Mouse (Mus musculus) layer of hippocampus, postnatal 10 days (tissue): ENCODE measurements around the gene Actr3. TPM values are rescaled to one million over a fixed set of nuclear protein-coding genes. Genes with fewer than 3 reads are reported as not detected.
A peak's percentile ranks its signal among the peaks of the same experiment; 100 is the strongest.

Source experiments
- DNase-seq, 2 experiments: peaks; one replicate each; pipeline ENCODE4 v3.0.0; 2021; ENCODE audit warnings: low spot score in 2 of 2
- long read RNA-seq: library from polyadenylated mRNA; stranded (forward); transcript quantifications from one replicate; pipeline ENCODE4 v2.0.0, GENCODE M21; 2023
- total RNA-seq, 2 experiments: library from RNA; stranded (reverse); gene quantifications; 2 replicates each; pipeline ENCODE4 v1.2.3; 2021

Actr3 gene
- 100 to 1,000 TPM; 307 to 309 TPM for total RNA-seq
- long read RNA-seq, transcript Actr3-202 (12 exons, 2,565 nt), result major isoform, 232 of 287 reads
- long read RNA-seq, transcript Actr3-201 (13 exons, 2,554 nt), result minor isoform, 16 of 287 reads
- long read RNA-seq, partial matches to known transcripts, result 11 of 287 reads
- long read RNA-seq, other reads (novel, unspliced or antisense), result 28 of 287 reads

GRCm38 (mm10) chr1:125435369-125436135 lies at the start of gene Actr3:
Gene Actr3 (minus strand): TSS chr1:125435727.
- peak; percentile 99 to 100 for DNase-seq

GRCm38 (mm10) chr1:125482459-125483287 lies 47.1 kb upstream of the Actr3 start:
- DNase-seq, result no peak

- DNase-seq, result no peak
These were observed 46.3 kb upstream of the Actr3 start for GRCm38 (mm10) chr1:125481842-125482241.

GRCm38 (mm10) chr1:125478588-125478987 lies 43.1 kb upstream of the Actr3 start:
- DNase-seq, result no peak

- DNase-seq, result no peak
These were observed 40.6 kb upstream of the Actr3 start for GRCm38 (mm10) chr1:125475961-125476682.

- no peak for DNase-seq
These were observed 38.3 kb upstream of the Actr3 start for GRCm38 (mm10) chr1:125473866-125474265.

GRCm38 (mm10) chr1:125473126-125473666 lies 37.7 kb upstream of the Actr3 start:
- DNase-seq, result no peak

- DNase-seq, result no peak
These were observed 35.5 kb upstream of the Actr3 start for GRCm38 (mm10) chr1:125470805-125471648.

GRCm38 (mm10) chr1:125467936-125468335 lies 32.4 kb upstream of the Actr3 start:
- no peak for DNase-seq

GRCm38 (mm10) chr1:125466621-125467257 lies 31.2 kb upstream of the Actr3 start:
- no peak for DNase-seq

- DNase-seq, result no peak
These were observed 28.5 kb upstream of the Actr3 start for GRCm38 (mm10) chr1:125464011-125464410.

GRCm38 (mm10) chr1:125463349-125463748 lies 27.8 kb upstream of the Actr3 start:
- no peak for DNase-seq

- DNase-seq, result no peak
These were observed 27.4 kb upstream of the Actr3 start for GRCm38 (mm10) chr1:125462917-125463316.

GRCm38 (mm10) chr1:125458531-125458930 lies 23.0 kb upstream of the Actr3 start:
- no peak for DNase-seq

- DNase-seq, result no peak
These were observed 19.6 kb upstream of the Actr3 start for GRCm38 (mm10) chr1:125455128-125455527.

GRCm38 (mm10) chr1:125450282-125451000 lies 14.9 kb upstream of the Actr3 start:
- DNase-seq, result no peak

- DNase-seq, result no peak
These were observed 12.4 kb upstream of the Actr3 start for GRCm38 (mm10) chr1:125447926-125448325.

- DNase-seq, result no peak
These were observed 6.2 kb upstream of the Actr3 start for GRCm38 (mm10) chr1:125441679-125442078.

- no peak for DNase-seq
These were observed 5.7 kb upstream of the Actr3 start for GRCm38 (mm10) chr1:125441251-125441650.
